Mouse (Mus musculus): ENCODE measurements around the gene Gm10447.

Gm10447 gene

GRCm38 (mm10) chr11:53456474-53457371, at the start of gene Gm10447, which contains the start of gene Shroom1:
TSS of gene Gm10447 (minus strand) at chr11:53457110.
TSS of gene Shroom1 (plus strand) at chr11:53457205.
- DNase-seq: peak; percentile 70

GRCm38 (mm10) chr11:53505026-53505663, 48.2 kb upstream of the Gm10447 start:
- DNase-seq: no peak

DNA sequence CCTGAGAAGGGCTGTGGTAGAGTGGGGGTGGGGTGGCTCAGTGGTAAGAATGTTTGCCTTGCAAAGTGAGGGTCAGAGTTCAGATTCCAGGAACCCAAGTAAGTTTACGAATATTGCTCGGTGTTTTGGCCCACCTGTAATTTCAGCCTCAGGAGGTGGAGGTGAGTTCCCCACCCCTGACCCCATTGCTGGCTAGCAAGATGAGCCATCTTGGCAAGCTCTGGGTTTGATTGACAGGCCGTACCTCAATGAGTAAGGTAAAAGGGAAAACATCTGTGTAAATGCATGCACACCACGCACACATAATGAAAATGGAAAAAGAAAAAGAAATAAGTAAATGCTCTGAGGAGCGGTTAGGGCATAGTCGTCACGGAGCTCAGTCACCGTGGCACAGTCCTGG, 47.5 kb upstream of the Gm10447 start:
- no peak for DNase-seq

- no peak for DNase-seq
Measured at GRCm38 (mm10) chr11:53503738-53504137, 46.8 kb upstream of the Gm10447 start.

DNA sequence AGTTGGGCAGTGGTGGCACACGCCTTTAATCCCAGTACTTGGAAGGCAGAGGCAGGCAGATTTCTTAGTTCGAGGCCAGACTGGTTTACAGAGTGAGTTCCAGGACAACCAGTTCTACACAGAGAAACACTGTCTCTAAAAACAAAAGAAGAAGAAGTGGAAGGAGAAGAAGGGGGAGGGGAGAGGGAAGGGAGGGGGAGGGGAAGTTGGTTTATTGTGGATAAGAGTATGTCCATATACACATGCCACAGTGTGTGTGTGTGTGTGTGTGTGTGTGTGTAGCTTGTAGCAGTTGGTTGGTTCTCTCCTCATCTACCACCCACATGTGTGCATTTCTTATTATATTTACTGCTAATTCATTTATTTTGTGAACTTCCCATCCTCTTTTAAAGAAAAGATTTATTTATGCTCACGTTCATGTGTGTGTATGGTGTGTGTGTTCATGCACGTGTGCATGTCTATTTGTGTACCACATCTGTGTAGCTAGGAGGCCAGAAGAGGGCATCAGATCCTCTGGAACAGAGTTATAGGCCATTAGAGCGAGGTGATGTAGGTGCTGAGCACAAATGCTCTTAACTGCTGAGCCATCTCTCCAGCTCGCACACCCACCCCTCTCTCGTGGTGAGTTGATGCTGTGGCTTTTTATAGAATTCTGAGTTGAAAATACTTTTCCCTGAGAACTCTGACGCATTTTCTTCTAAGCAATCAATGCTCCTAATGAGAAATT, 45.3 kb upstream of the Gm10447 start:
- DNase-seq: no peak

DNA sequence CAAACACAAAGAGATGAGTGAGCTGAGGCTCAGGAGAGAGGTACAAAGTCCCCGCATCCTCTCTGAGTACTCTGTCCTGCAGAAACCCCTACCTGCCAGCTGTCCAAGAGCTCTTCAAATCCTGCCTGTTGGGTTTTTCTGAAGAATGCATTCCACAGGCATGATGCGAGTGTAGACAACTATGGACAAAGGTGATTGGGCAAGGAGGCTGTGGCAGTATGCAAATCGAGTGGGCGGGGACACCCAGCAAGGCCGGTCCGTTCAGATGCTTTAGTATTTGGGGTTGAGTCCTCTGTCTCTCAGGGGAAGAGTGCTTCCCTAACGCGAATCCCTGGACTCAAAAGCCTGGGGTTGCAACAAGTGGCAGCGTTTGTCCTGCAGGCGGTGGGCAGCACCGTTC, 43.7 kb upstream of the Gm10447 start:
- DNase-seq: no peak

GRCm38 (mm10) chr11:53496946-53497345, 40.0 kb upstream of the Gm10447 start:
- DNase-seq: no peak

DNA sequence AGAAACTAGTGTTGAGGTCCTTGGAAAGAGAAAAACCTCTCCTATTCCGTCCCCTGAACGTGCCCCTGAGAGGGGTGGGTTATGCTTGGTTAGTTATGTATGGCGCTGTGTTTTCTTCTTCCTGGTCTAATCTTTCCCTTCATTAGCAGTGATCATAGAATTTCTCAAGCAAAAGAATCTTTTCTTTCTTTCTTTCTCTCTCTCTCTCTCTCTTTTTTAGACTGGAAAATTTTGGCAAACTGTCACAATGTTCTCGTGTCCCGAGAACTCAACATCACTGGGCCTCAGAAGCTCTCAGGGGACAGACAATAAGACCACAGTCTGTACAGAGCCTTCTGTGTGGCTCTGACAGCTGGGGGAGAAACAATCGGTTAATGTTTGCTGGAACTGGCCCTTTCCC, 38.5 kb upstream of the Gm10447 start:
- DNase-seq: no peak

DNA sequence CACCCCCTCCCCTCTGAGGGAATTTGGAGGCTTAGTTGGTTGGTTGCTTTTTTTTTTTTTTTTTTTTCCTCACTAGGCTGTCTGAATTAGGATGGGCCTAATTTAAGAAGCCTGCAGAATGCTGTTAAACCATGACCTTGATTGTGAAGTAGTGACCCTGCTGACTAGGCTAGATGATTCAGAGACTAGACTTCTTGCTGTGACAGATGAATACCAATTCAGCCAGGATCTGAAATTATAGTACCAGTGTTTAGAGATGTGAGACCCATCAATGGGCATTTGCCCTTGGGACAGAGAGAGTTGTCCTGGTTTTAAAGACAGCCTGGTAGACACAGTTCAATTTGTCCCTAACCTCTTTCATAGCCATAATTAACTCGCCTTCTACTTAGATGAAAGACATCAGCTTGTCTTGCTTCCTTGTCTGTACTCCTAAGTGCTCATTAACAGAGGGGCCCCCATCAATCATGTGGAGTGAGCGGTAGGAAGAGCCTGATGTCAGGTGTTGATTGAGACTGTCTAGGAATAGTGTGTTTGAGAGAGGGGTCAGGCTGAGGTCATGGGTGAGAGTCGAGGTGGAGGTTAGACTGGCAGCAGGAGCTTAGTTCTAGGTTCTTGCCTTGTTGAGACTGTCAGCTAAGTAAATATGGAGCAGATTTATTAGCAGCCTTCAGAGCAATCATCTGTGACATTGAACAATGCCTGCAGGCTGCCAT, 36.5 kb upstream of the Gm10447 start:
- DNase-seq: no peak

GRCm38 (mm10) chr11:53491954-53492401, 35.1 kb upstream of the Gm10447 start:
- DNase-seq: no peak

DNA sequence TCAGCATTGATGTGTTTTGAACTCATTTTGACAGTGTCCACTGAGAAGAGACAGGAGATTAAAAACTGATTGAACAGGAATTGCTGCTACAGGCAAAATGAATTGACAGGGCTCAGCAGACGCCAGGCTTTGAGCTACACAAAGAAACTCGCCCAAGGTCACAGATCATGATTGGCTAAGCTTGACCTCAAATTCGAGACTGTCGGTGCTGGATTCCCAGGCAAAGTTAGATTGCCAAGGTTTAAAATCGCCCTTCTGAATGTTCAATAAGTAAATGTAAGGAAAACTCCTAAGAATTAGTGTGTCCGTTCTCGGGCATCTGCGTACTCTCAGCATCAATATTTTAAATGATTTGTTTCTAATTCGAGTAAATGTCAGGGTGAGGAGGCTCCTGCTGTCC, 32.5 kb upstream of the Gm10447 start:
- DNase-seq: no peak

- DNase-seq: no peak
Measured at GRCm38 (mm10) chr11:53489007-53489406, 32.1 kb upstream of the Gm10447 start.

GRCm38 (mm10) chr11:53486822-53487594, 30.1 kb upstream of the Gm10447 start:
- DNase-seq: peak; percentile 46

DNA sequence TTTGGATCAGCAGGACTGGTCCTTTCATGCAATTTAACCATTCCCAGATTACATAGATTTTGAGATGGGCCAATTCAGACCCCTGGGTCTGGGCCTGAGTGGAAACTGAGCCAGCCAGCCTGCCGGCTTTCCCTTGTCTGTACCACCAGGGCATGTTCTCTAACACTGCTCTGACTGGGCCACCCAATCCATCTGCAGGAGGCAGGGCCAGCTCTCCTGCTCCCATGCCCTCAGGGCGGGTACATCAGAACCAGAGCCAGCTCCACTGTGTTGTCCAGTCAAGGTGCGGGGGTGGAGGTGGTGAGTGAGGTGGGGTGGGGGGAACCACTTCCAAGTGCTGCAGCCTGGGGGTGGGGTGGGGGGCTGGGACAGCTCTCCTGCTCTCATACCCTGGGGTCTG, 29.4 kb upstream of the Gm10447 start:
- DNase-seq: no peak

GRCm38 (mm10) chr11:53485719-53486118, 28.8 kb upstream of the Gm10447 start:
- DNase-seq: no peak

DNA sequence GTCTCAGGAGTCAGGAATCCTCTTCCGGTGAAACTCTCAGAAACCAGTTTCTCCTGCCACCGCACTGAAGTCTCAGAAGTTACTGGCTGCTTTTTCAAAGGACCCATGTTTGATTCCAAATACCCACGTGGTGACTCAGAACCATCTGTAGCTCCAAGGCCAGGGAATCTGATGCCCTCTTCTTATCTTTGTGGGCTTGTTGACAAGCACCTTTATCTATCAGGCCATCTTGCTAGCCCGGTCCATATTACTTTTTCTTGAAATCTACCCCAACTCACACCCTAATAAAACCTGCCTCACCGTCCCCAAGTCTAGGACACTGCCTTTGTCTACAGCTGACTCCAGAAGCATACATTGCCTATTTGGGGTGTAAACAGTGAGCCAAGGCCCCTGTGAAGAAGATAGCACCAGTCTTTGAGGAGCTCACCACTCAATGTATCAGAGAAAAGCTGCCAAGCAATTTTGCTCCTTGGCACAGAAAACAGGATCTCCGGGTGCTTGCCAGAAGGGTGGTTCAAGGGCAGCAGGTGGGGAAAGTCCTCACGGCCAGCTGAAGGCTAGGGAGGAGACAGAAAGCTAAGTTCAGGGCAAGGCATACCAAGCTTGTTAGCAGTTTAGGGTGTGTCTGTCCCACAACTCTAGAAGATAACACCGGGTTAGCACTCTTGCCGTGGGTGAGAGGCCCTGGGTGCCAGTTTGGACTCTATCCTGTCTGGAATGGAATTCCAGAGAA, 26.4 kb upstream of the Gm10447 start:
- no peak for DNase-seq

DNA sequence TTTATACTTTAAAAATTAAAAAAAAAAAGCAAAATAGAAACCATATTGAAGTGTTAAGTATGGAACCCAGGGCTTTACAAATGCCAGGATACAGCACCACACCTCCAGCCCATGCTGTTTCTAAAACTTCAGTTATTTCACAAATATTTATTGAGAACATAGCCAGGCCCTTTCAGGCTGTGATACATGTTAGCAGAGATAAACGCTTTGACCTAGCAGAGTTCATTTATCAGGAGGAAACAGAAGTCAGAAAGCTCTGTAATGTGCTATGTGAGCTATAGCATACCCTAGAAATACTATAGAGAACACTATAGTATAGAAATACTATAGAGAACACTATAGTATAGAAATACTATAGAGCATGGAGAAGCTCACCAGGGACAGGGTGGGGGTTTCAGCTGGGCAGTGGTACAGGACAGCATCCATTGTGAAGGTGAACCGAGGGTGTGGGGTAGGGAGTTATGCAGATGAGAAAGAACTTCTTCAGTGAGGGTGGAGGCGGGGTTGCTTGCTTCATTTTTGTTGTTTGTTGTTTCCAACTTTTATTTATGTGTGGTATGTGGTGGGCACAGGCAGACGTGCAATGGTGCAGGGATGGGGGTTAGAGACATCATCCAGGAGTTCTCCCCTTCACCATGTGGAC, 24.3 kb upstream of the Gm10447 start:
- no peak for DNase-seq

DNA sequence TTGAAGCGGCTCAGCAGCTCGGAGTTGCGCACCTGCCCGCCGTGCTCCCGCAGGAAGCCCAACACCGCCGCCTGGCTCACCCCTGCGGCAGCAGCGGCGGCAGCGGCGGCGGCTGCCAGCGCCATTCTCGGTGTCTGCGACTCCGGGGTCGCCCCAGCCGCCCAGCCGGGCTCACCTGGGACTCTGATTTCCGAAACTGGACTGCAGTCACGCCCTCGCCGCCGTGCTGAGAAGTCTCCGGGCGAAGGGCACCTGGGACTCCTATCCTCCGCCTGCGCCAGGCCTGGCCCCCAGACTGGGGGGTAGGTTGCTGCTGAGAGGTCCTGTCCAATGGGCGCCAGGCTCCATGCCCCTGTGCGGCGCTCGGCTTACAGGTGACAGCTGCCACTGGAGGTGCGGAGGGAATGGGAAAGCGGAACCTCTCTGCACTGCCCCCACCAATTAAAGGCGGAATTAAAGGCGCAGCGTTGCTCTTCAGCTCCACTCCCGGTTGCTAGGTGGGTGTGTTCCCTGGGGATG, 22.9 kb upstream of the Gm10447 start, which contains the start of the genes Gm9945 and Sowaha:
TSS of gene Gm9945 (plus strand) at position 384 of the 519 bp plus-strand sequence.
TSS of gene Sowaha (minus strand) at position 492 of the 519 bp plus-strand sequence.
- peak; percentile 74 for DNase-seq

GRCm38 (mm10) chr11:53479171-53479782, 22.4 kb upstream of the Gm10447 start:
- DNase-seq: peak; percentile 38
